Mouse (Mus musculus) cerebellum, postnatal 10 days (tissue): ENCODE results near the gene Keg1.

ENCODE experiments used
- DNase-seq, 2 experiments: peaks; one replicate each; pipeline ENCODE4 v3.0.0; 2021; ENCODE audit warnings: mixed read lengths in 2 of 2

Gene Keg1

DNA sequence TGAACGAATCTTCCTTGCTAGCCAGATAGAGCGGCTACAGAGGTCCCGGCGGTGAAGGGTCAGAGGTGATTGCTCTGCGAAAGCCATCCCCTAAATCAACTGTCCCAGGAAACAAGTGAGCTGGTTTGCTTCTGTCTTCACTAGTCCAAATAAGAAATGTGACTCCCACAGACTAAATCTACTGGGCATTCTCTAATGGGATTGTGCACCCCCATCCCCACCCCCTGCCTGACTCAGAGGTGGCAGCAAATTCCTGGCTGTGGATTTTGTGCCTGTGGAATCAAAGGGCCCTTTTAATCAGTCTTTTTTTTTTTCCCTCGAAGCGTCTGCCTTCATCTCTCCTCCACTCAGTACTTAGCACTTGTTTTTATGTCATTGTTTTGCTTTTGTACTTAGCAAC, 69.7 kb downstream of the Keg1 start, which contains the start of gene Cntf:
Cntf (minus strand) TSS at position 325 of the 400 bp plus-strand sequence.
- no peak for DNase-seq
